Mouse (Mus musculus): ENCODE results near the gene Riox1. TPM values are rescaled to one million over a fixed set of nuclear protein-coding genes. Genes with fewer than 3 reads are reported as not detected.
"Not testable (repeated sequence)": the region's sequence is repeated elsewhere in the genome, so short reads cannot be mapped to it uniquely, and the experiment has no call there.

Gene Riox1
- polyA plus RNA-seq, 1 experiment from 2014 or later = 8.6 TPM

GRCm38 (mm10) chr12:83998341-83999107 lies 48.1 kb downstream of the Riox1 start:
- peaks cover 11% of the 10 kb centered on the region for H3K9me3 ChIP-seq (replicated peaks)
- peak overlapping the region; percentile 59; the same call in 1 of the 2 replicates for H3K27ac ChIP-seq
- 66% methylated on average over 11 of the region's 11 CpGs for WGBS
- H3K4me3 ChIP-seq = no peak overlapping the region
- H3K36me3 ChIP-seq (ENCODE audit: poor library complexity, severe bottlenecking) = peaks cover 3% of the 10 kb centered on the region; the same call in 1 of the 2 replicates
- ATAC-seq = peak; percentile 41; the same call in 1 of the 2 replicates
- H3K9ac ChIP-seq = no peak overlapping the region
- no peaks in the 10 kb centered on the region for H3K4me1 ChIP-seq
- H3K27me3 ChIP-seq = no peaks in the 10 kb centered on the region
- H3K4me2 ChIP-seq = no peak overlapping the region

GRCm38 (mm10) chr12:83999237-83999636 lies 48.8 kb downstream of the Riox1 start:
- not testable (repeated sequence) for H3K36me3 ChIP-seq (ENCODE audit: poor library complexity, severe bottlenecking); H3K4me3 ChIP-seq; H3K9ac ChIP-seq; H3K4me2 ChIP-seq; H3K27me3 ChIP-seq; ATAC-seq; H3K4me1 ChIP-seq; H3K27ac ChIP-seq
- 83% methylated on average over 8 of the region's 8 CpGs for WGBS
- H3K9me3 ChIP-seq (replicated peaks) = peaks cover 11% of the 10 kb centered on the region

GRCm38 (mm10) chr12:84000418-84000817 lies 50.0 kb downstream of the Riox1 start:
- H3K9me3 ChIP-seq (replicated peaks) = peaks cover 11% of the 10 kb centered on the region
- H3K4me2 ChIP-seq = no peak overlapping the region
- no peak overlapping the region for H3K27ac ChIP-seq
- no peak for ATAC-seq
- no peaks in the 10 kb centered on the region for H3K27me3 ChIP-seq
- no peaks in the 10 kb centered on the region for H3K4me1 ChIP-seq
- H3K36me3 ChIP-seq (ENCODE audit: poor library complexity, severe bottlenecking) = no peaks in the 10 kb centered on the region
- no peak overlapping the region for H3K9ac ChIP-seq
- H3K4me3 ChIP-seq = no peak overlapping the region
- 89% methylated on average over 3 of the region's 3 CpGs for WGBS

Other genes with a start within 250 kb of the Riox1 start
- gene Papln, start 187.0 kb upstream of the Riox1 start, polyA plus RNA-seq (2015; fragmentation: Nextera tagmentation; extraction: Ambion mirVana) = 0.10 and 0.19 TPM in 2 replicates
- 23.2 and 26.2 TPM in 2 replicates for gene Numb, start 28.7 kb upstream of the Riox1 start, polyA plus RNA-seq (2015; fragmentation: Nextera tagmentation; extraction: Ambion mirVana)
- gene Heatr4, start 34.2 kb downstream of the Riox1 start, polyA plus RNA-seq (2015; fragmentation: Nextera tagmentation; extraction: Ambion mirVana) = 0.05 TPM in 1 of 2 replicates, not detected in the other
- 9.9 and 11.1 TPM in 2 replicates for gene Acot2, start 37.3 kb downstream of the Riox1 start, polyA plus RNA-seq (2015; fragmentation: Nextera tagmentation; extraction: Ambion mirVana)
- gene Acot1, start 58.9 kb downstream of the Riox1 start, polyA plus RNA-seq (2015; fragmentation: Nextera tagmentation; extraction: Ambion mirVana) = 54.0 and 56.5 TPM in 2 replicates
- 0.09 and 0.10 TPM in 2 replicates for gene Acot4, start 87.8 kb downstream of the Riox1 start, polyA plus RNA-seq (2015; fragmentation: Nextera tagmentation; extraction: Ambion mirVana)
- not detected in 2 replicates for gene Gm49366, start 88.3 kb downstream of the Riox1 start, polyA plus RNA-seq (2015; fragmentation: Nextera tagmentation; extraction: Ambion mirVana)
- gene Acot3, start 101.5 kb downstream of the Riox1 start, polyA plus RNA-seq (2015; fragmentation: Nextera tagmentation; extraction: Ambion mirVana) = 0.70 and 0.79 TPM in 2 replicates
- not detected in 2 replicates for gene Acot5, start 118.7 kb downstream of the Riox1 start, polyA plus RNA-seq (2015; fragmentation: Nextera tagmentation; extraction: Ambion mirVana)
- 0.84 and 0.99 TPM in 2 replicates for gene Acot6, start 150.0 kb downstream of the Riox1 start, polyA plus RNA-seq (2015; fragmentation: Nextera tagmentation; extraction: Ambion mirVana)
- 9.2 and 11.0 TPM in 2 replicates for gene Dnal1, start 163.8 kb downstream of the Riox1 start, polyA plus RNA-seq (2015; fragmentation: Nextera tagmentation; extraction: Ambion mirVana)
- 3.6 and 4.3 TPM in 2 replicates for gene Pnma1, start 197.9 kb downstream of the Riox1 start, polyA plus RNA-seq (2015; fragmentation: Nextera tagmentation; extraction: Ambion mirVana)